Mouse (Mus musculus) cerebellum, postnatal 4 days (tissue): ENCODE results near the gene Pfdn5.
"Not testable (repeated sequence)": the region's sequence is repeated elsewhere in the genome, so short reads cannot be mapped to it uniquely, and the experiment has no call there.

ENCODE experiments used
- DNase-seq, 2 experiments: peaks; one replicate each; pipeline ENCODE4 v3.0.0; 2022; ENCODE audit warnings: low spot score in 2 of 2, mixed read lengths in 1 of 2

Gene Pfdn5

GRCm38 (mm10) chr15:102335254-102335653 lies 9.3 kb downstream of the Pfdn5 start:
- no peak for DNase-seq

GRCm38 (mm10) chr15:102335925-102336324 lies 10.0 kb downstream of the Pfdn5 start:
- not testable (repeated sequence) for DNase-seq

- no peak for DNase-seq
Observed at GRCm38 (mm10) chr15:102336946-102337345, 11.0 kb downstream of the Pfdn5 start.

- no peak for DNase-seq
Observed at GRCm38 (mm10) chr15:102339612-102340011, 13.7 kb downstream of the Pfdn5 start.

GRCm38 (mm10) chr15:102341580-102341979 lies 15.7 kb downstream of the Pfdn5 start:
- DNase-seq: peak in 1 of 2 experiments; percentile 49

- DNase-seq: no peak
Observed at GRCm38 (mm10) chr15:102344490-102344889, 18.6 kb downstream of the Pfdn5 start.

GRCm38 (mm10) chr15:102346444-102346843 lies 20.5 kb downstream of the Pfdn5 start:
- no peak for DNase-seq

- DNase-seq: peak; percentile 97
Observed at GRCm38 (mm10) chr15:102350138-102350941, 24.4 kb downstream of the Pfdn5 start, which contains the start of gene Aaas. Gene Aaas (minus strand): TSS chr15:102350771.

- no peak for DNase-seq
Observed at GRCm38 (mm10) chr15:102350942-102351291, 25.0 kb downstream of the Pfdn5 start.

- no peak for DNase-seq
Observed at GRCm38 (mm10) chr15:102352177-102352576, 26.3 kb downstream of the Pfdn5 start.

GRCm38 (mm10) chr15:102353986-102354385 lies 28.1 kb downstream of the Pfdn5 start:
- no peak for DNase-seq

GRCm38 (mm10) chr15:102355134-102355870 lies 29.4 kb downstream of the Pfdn5 start:
- peak in 1 of 2 experiments; percentile 45 for DNase-seq

GRCm38 (mm10) chr15:102355871-102356441 lies 30.0 kb downstream of the Pfdn5 start:
- DNase-seq: peak in 1 of 2 experiments; percentile 24

GRCm38 (mm10) chr15:102356501-102357325 lies 30.8 kb downstream of the Pfdn5 start:
- DNase-seq: no peak

GRCm38 (mm10) chr15:102358126-102358525 lies 32.2 kb downstream of the Pfdn5 start:
- no peak for DNase-seq

- no peak for DNase-seq
Observed at GRCm38 (mm10) chr15:102358834-102359233, 32.9 kb downstream of the Pfdn5 start.

- DNase-seq: no peak
Observed at GRCm38 (mm10) chr15:102362648-102363047, 36.7 kb downstream of the Pfdn5 start.

- no peak for DNase-seq
Observed at GRCm38 (mm10) chr15:102364678-102365077, 38.8 kb downstream of the Pfdn5 start.

GRCm38 (mm10) chr15:102366238-102366637 lies 40.3 kb downstream of the Pfdn5 start:
- DNase-seq: no peak

- no peak for DNase-seq
Observed at GRCm38 (mm10) chr15:102366733-102367344, 40.9 kb downstream of the Pfdn5 start, which contains the start of gene Sp7. Gene Sp7 (minus strand): TSS chr15:102367182.

- DNase-seq: no peak
Observed at GRCm38 (mm10) chr15:102369972-102370371, 44.1 kb downstream of the Pfdn5 start.
